Mouse (Mus musculus) layer of hippocampus, adult 9-11 months (tissue): ENCODE measurements around the gene 2010111I01Rik.

Source experiments
- DNase-seq: peaks from one replicate; pipeline ENCODE4 v3.0.0; 2022

The 2010111I01Rik gene

DNA sequence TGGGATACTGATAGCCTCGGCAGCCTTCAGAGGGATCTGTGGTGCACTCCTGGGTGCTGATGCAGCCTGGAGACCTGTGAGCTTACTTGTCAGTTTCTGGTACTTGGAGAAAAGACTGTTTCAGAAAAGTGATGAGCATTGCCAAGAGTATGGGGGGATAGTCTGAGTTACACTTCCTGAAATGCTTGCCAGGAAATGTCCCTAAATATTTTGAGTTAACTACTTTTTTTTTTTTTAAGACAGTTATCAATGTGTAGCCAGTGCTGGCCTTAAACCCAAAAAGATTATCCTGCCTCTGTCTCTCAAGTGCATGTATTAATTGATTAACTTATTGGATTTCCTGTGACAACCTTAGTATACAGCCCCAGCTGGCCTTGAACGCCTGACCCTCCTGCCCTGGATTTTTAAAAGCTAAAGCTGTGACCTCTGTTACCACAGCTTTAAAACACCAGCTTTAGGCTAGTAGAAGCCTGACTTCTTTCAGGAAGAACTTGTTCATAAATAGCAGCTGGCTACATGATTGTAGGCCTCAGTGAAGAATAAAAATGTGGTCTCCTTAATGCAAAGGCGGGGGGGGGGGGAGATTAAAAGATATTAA is 150.6 kb downstream of the 2010111I01Rik start:
- no peak for DNase-seq

DNA sequence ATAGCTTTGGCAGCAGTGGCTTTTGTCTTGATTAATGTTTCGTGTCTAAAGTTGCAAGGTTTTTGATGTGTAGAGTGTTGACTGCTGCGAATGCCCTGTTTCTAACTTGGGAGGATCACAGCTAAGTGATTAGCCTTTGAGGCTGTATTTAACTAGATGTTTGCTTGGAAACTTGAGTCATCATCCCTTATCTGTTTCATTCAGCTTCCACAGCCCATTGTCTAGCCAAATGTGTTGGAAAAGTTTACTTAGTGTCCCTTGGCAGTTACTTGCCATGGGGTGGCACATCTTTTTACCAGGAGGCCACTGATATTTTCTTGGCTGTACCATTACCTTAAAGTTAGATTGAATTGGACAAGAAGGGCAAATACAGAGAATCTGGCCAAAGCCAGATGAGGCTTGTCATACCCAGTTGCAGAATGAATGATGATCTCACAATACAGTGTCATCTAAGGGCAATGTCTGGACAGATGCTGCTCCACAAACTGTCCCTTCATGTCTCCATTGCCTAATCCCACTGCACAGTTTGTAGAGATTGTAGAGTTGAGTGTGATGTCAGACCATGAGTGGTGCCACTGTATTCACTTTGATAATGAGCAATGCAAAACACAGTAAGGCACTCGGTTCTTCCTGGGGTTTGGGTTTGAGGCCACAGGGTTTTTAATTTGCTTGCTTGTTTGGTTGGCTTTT is 152.9 kb downstream of the 2010111I01Rik start:
- no peak for DNase-seq

DNA sequence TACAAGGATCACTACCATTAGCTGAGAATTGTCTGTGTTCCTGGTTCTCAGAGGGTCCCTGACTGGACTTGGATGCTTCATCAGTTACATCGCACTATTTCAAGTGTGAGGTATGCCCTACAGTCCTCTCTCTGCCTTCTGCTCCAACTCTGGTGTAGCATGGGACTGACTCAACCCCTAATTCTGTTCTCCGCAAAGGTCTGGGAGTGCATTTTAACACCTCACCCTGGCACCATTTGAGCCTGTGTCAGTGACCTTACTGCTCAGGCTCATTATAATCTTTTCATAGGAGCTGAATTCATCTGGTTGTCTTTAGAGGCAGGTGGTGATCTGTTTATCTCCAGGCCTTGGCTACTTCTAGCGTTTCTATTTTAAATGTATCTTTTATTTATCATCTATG is 154.0 kb downstream of the 2010111I01Rik start:
- DNase-seq, result no peak

DNA sequence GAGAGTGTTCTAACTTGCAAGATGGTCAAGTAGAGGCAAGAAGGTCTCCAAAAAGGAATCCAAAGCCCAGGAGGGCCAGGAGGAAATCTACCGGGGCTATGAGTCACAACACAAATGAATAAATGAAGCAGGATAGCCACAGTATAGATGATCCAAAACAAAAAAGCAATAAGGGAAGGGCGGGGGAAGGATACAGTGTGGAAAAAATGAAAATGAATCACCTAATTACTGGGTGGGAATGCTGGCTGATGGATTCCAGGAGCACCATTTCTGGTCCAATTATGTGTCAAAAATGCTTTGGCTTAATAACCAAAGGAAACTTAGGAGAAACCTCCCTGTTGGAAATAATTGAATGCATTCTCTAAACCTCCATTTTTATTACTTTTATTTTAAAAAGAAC is 155.6 kb downstream of the 2010111I01Rik start:
- DNase-seq, result no peak

DNA sequence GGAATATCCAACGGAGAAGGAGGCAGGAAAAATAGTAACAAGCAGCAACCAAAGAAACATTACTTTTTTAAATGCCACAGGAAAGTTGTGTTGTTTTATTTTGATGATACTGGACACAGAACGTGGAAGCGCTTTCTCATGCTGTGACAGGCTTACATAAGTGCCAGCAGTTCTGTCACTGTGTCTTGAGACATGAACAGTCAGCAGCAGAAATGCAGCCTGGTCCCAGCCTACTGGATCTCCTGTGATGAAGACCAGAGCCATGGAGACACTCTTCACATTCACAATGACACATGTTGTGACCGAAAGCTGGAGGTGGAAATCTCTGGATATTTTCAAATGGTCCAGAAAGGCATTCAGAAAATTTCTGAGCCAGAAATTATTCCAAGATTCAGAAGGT is 157.1 kb downstream of the 2010111I01Rik start:
- no peak for DNase-seq

DNA sequence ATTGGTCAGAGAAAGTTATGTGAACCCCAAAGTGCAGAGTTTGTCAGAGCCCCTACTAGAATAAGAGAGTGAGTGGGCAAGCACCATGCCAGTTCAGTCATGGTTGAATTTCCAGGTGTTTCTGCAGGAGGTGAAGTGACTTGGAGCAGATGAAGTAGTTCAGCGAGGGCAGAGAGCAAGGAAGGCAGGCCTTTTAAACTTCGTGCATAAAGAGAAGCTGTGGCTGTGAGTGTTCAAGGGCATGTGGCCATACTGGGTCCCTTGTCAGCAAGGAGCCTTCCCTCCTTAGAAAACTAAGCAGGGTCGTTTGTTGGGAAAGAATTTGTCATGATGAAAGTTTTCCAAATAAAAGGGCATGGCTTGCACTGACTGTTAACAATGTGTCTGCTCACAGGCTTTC is 161.5 kb downstream of the 2010111I01Rik start:
- DNase-seq, result no peak

DNA sequence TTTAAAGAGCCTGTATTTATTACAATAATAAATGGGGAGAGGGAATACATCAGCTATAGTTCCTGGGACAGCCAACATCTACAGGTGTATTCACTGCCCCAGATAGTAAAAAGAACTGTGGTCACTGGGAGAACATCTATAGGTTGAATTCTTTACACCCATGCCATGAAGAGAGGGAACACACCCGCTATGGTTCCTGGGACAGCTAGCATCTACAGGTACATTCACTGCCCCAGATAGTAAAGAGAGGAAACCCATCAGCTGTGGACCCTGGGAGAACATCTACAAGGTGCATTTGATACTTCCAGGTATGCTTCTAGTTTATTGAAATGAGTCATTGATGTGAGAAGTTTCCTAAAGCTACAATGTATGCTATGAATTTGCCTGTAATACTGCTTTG is 162.8 kb downstream of the 2010111I01Rik start:
- DNase-seq, result no peak

DNA sequence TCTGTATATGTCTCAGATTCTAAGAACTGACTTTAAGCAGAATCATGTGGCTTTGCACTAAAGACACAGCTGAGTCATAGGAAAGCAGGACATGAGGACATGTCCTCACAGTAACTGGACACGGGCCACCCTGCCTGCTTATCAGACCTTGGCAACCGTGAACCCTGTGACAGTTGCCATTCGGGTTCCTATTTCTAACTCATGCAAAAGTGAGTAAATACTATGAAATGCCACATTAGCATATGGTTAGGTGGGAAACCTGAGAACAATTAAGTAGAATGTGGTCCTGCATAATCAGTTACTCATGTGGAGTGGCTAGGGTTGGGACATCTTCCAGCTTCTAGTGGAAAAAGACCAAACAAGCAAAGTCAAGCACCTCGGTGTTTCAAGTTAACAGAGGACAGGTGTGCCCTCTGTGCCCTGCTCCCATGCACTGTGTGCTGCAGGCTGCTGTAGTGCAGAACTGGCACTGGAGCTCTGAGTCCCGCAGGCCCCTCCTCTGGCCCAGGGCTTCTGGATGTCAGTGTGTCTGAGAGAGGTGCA is 170.3 kb downstream of the 2010111I01Rik start:
- no peak for DNase-seq

DNA sequence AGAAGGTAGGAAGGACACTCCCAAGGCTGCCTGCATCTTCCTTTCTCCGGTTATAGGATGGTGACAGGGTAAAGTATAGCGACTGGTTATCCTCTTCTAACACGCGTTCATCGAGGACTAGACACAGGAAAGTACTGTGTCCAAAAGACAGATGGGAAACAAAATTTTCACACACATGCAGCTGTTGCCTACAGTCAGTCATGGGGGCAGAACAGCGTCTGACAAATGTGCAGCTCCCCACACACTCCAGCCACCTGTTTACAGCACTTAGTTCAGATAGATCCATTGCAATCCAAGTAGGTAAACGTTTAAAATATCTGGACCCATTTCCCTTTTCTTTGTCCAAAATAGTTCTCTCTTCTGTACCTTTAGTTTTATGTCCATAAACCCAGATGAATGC is 171.3 kb downstream of the 2010111I01Rik start:
- DNase-seq, result no peak

DNA sequence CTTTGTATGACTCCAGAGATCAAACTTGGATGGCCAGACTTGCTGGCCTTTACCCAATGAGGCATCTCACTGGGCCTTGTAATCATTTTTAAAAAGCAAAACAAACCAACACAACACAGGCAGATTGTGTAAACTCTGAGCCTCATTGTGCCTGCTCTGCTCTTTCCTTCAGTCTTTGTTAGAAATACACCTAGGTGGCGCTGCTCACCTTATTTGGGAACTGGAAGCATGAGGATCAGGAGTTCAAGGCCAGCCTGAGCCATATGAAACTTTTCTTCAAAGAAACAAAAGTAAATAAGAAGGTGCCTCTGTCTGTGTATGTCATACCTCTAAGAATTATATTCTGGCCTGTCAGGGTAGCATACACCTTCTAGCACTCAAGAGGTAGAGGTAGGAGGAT is 172.1 kb downstream of the 2010111I01Rik start:
- DNase-seq, result no peak

DNA sequence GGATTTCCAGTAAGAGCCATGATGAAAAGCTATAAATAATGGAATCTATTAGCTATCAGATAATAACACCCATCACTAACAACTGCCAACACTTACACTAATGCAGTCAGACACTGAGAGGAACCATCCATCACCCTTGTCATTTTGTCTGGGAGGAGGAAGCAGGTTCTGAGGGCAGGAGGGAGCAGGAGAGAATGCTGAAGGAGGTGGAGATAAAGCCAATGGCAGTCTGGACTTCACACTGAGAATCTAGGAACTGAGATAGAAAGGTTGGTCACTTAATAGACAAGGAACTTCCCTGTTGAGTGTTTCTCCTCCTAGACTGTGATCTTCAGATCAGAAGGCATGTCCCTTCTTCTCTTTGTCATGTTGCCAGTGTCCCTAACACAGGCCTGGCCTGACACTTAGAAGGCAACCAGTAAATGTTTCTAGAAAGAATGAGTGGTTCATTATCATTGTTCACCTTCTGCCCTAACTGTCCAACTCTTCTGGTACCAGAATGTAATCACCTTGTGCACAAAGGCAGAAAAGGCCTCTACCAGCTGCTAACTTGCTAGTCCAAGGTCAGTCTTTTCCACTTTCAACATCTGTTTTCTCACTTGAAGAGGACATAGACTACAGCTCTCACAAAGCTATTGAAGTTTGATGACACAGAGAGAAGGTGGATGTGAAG is 173.8 kb downstream of the 2010111I01Rik start:
- no peak for DNase-seq

DNA sequence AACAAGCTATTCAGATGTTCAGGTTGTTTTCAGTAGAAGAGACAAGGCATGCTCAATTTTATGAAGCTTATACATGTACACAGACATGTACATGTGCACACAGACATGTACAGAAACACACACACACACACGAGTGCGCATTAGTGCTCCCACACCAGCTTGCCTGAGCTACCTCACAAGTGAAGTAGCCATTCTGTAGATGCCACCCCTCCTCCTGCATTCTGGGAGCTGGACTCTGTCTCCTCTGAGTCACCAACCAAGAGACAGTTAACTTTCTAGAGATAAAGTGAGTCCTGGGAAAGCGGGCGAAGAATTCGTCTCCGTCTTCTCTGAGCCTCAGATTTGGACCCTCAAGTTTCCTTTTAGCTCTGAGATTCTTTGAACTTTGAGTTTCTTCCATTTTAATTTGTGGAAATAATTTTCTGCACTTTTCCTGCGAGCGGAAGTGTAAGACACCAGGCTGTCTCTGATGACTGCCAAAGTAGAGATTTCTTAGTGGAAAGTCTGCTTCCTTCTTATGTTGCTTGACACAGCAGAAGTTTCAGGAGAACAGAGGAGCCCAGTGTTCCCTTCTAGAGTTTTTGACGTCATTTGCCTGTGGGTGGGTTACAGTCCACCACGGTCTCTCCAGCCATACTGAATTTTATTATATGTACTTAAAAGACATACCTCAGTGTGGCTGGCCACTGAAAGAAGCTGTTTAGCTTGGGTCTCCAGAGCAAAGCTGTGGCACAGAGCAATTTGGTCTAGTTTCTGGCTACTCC is 175.0 kb downstream of the 2010111I01Rik start:
- no peak for DNase-seq

DNA sequence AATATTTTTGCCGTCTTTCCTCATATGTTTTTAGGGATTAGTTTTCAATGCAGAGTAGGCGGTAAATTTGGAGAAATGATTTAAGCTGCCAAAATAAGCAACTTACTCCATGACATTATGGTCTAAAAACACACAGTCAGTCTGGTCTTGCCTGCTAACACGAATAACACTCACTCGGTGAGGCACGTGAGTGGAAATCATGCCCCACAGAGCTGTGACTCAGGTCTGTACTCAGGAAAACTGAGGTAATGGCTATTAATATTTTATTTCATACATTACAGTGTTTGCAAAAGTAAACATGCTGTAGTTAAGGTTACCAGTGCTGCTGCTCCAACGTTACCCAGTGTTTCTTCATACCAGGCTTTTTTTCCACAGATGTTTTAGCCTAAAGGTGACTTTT is 176.1 kb downstream of the 2010111I01Rik start:
- peak; percentile 37 for DNase-seq

DNA sequence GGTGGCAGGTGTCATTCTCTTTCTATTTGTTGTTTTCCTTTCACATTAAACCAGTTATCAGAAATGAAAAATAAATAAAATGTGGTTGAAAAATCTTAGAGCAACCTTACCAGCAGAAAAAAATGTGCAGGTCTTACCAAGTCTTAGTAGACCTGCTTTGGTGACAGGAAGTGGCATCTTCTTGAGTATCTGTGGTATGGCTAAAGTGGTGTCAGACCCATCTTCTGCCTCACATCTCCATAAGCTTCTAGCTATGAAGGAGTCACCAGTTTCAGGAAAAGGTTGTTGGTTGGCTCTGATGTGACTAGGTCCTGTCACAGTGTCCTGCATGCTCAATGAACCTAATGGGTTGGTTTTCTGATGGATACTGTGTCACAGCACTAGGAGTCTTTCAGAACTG is 176.6 kb downstream of the 2010111I01Rik start:
- no peak for DNase-seq

DNA sequence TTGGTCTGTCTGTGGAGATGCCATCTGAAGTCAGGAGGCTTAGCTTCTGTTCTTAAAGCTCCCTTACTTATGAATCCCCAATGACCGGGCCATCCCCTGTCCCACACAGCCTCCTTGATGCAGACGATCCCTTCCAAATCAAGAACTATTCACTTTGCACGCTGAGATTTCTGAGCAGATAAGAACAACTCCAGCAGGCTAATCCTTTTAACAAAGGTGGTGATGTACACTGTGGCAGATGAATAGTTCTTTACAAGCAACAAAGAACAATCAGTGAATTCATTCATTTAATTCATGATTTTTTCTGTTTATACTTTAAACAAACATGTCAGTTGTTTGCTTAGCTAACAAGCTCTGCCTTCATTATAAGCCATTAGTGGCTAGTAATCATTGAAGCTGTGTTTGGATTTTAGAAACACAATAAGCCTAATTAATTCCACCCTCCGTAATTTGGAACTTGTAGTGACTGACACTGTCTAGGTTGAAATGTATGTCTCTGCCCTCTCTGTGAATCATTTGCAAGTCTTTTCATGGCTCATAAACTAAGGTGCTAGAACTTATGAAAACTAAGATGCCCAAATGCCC is 182.0 kb downstream of the 2010111I01Rik start:
- DNase-seq, result no peak

DNA sequence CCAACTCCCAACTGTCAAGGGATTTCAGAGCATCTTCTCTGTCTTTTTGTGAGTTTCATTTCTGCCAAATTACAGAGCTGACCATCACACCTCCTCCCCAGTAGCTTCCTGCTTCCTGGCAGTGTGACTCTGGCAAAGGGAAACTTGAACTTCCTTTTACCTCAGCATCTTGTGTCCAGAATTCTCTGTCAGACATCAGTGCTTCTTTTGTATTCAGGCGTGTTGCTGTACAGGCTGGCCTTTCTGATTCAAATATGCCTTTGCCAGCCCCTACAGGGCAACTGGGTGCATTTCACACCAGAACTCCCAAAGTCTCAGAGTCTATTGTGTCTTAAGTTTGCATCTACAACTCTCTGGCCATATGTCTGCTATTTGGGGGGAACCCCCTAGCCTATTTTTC is 183.5 kb downstream of the 2010111I01Rik start:
- no peak for DNase-seq

DNA sequence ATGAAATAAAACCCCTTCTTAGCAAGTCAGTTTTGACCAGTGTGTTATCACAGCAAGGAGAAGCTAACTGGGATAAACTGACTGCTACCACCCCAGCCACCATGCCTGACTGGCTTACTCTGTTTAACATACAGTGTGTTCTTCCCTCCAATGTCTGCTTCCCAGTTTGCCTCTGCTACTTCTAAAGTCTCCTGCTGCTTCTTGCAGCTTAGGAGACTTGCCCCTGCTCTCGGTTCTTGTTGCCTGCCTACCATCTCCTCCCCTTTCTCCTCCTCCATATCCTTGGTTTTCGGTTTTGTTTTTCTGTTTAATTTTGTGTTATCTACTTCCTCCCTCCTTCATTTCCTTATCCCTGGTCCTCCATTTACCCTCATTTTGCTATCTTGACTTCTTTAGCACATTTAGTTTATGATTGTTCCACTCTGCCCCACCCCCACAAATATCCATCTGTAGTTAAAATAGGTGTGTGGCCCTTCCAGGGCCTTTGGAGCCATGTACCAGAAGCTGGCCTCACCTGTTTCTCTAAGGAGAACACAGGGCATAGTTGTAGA is 185.9 kb downstream of the 2010111I01Rik start:
- DNase-seq, result no peak

DNA sequence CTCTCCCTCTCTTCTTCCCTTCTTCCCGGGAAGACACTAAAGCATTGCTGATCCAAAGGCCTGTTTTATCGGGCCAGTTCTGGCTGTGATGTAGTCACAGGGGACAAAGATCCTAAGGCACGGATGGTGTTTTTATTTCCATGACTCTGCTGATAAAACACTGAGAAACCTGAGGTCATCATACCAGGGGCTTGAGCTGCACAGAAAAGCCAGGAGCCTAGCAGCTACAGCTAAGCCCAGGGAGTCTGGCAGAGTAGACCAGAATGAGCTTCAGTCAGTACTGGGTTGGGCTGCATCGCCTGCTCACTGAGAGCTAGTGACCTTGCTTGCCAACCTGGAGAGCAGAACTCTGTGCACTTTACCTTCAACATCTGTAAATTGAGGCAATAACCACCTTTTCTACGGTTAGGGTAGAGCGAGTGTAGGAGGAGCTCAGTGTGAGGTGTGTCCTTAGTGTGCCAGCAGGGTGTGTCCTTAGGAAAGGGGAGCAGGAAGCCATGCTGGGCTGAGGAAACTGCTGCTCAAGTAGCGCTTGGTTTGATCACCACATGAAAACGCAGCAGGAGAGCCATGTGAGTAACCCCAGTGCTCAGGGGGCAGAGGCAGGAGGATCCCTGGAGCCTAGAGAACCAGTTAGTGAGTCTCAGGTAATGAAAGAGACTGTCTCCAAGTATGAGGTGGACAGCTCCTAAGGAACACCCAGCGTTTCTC is 186.5 kb downstream of the 2010111I01Rik start:
- DNase-seq, result no peak

DNA sequence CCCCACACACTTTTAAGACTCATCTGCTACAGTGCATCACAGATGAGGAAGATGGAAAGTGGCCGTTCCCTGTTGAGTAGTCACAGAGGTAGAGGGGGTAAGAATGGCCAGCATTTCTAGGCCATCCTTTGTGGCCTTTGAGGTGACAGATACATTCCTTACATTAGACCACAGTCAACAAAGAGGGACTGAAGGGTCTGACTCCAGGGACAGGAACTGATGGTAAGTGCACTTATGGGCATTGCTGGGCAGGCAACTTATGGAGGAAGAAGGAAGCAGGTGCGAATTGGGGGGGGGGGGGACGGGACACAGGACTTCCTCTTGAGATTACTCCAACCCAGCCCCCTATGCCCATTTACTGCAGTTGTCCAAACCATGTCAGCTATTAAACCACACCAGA is 187.8 kb downstream of the 2010111I01Rik start:
- DNase-seq, result no peak

DNA sequence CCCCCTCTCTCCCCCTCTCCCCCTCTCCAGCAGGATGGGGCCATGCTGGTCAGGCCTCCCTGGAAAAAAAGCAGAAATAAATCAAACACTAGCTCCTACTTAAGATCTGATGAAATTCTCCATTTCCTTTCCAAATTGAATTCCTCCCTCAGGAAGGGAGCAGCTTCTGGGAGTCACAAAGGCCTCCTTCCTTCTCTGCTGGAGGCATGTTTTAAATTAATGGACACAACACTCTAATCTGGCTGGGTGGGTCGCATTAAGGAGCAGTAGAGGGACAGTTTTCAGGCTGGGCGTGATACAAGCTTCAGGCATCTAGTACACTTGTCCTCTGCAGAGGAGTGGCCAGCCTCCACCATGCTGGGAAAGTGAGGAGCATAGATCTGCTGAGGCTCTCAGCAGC is 188.7 kb downstream of the 2010111I01Rik start:
- no peak for DNase-seq

DNA sequence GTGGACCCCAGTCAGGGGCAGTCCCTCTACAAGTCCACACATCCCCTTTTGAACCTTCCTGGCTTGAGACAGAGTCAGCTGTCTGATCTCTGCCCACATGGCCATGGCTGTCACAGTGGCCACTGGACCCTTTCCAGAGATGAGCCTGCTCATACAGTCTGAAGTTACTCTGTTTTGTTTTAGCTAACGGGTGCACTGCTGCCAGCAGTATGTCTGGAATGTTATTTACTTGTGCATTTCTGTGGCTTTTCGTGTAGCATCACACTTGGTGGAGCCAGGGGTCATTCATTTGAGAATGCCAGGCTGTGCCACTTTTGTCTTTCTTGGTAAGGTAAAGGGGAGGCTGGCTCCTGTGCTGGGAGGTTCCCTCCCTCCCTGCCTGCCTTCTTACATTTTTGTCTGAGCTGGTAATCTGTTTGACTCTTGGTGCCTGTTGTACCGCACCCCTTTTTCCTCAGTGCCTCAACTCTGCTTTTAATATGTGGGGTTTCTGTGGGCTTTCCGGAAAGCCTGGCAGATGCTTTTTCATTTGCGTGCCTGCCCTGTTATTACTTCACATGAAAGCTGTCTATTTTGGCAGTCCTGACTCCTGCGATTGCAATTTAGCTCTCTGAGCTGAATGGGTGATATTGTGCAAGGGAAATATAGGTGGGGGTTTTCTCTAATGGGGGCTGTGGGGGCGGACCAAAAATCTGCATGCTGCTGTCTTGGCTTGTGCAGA is 190.3 kb downstream of the 2010111I01Rik start:
- peak; percentile 88 for DNase-seq
